Mouse (Mus musculus) olfactory bulb, adult 2 months (tissue): ENCODE data around the gene Arid5b. TPM values are rescaled to one million over a fixed set of nuclear protein-coding genes. Genes with fewer than 3 reads are reported as not detected.

Experiments used
- H3K27ac ChIP-seq: fragments of 200-500 bp; 2 replicates; pipeline ENCODE4 v1.5.1; 2012; ENCODE audit warnings: low read depth, low read length; ENCODE audit not compliant: insufficient read depth
- H3K4me1 ChIP-seq: fragments of 200-500 bp; 2 replicates; pipeline ENCODE4 v1.6.1; 2012; ENCODE audit warnings: low read length; ENCODE audit not compliant: control insufficient read depth, insufficient read depth
- H3K4me3 ChIP-seq: fragments of 200-500 bp; 2 replicates; pipeline ENCODE4 v1.5.1; 2012; ENCODE audit warnings: mild to moderate bottlenecking, low read depth, low read length, moderate library complexity; ENCODE audit not compliant: insufficient read depth
- CTCF ChIP-seq: fragments of 200-500 bp; IDR thresholded peaks from 2 replicates; pipeline ENCODE4 v1.5.1; 2012; ENCODE audit warnings: low read depth, mild to moderate bottlenecking, low read length, moderate library complexity; ENCODE audit not compliant: insufficient read depth
- POLR2A ChIP-seq: fragments of 200-500 bp; IDR thresholded peaks from 2 replicates; pipeline ENCODE4 v1.6.1; 2012; ENCODE audit warnings: mild to moderate bottlenecking, low read depth, low read length, moderate library complexity; ENCODE audit not compliant: insufficient read depth
- WGBS: fragments of 180-500 bp; shearing (Covaris S2); methylation state at CpG from one replicate; pipeline ENCODE4 v1.1.7; 2018; 5-methylcytosine and 5-hydroxymethylcytosine counted together
- polyA plus RNA-seq: library from polyadenylated mRNA; stranded (reverse); fragments of >200 nt; gene quantifications from 2 replicates; pipeline ENCODE4 v1.2.4, GENCODE M21; 2012; ENCODE audit warnings: low replicate concordance; ENCODE audit not compliant: missing spikeins, insufficient read depth, insufficient read length

Gene Arid5b
- polyA plus RNA-seq, 1 experiment = not detected

- no peak overlapping the region for H3K4me3 ChIP-seq
- H3K4me1 ChIP-seq = no peaks in the 10 kb centered on the region
- TF ChIP-seq POLR2A = no peak
- no peak for TF ChIP-seq CTCF
- H3K27ac ChIP-seq = no peak overlapping the region
- WGBS = 96% methylated on average over 5 of the region's 5 CpGs
These were observed 224.4 kb downstream of the Arid5b start for GRCm38 (mm10) chr10:68054131-68054530.

- TF ChIP-seq POLR2A (no peak), CTCF (no peak)
- Histone ChIP-seq H3K27ac (no peak overlapping the region), H3K4me3 (no peak overlapping the region), H3K4me1 (no peaks in the 10 kb centered on the region)
- 90% methylated on average over 8 of the region's 8 CpGs for WGBS
These were observed 226.2 kb downstream of the Arid5b start for GRCm38 (mm10) chr10:68052307-68052706.

- Histone ChIP-seq H3K4me3 (no peak overlapping the region), H3K4me1 (no peaks in the 10 kb centered on the region), H3K27ac (no peak overlapping the region)
- 89% methylated on average over 14 of the region's 14 CpGs for WGBS
- TF ChIP-seq CTCF = no peak
- no peak for TF ChIP-seq POLR2A
These were observed 227.1 kb downstream of the Arid5b start for GRCm38 (mm10) chr10:68051316-68051933.

- TF ChIP-seq CTCF = no peak
- TF ChIP-seq POLR2A = no peak
- Histone ChIP-seq H3K4me1 (no peaks in the 10 kb centered on the region), H3K27ac (no peak overlapping the region), H3K4me3 (no peak overlapping the region)
- 94% methylated on average over 13 of the region's 13 CpGs for WGBS
These were observed 227.7 kb downstream of the Arid5b start for GRCm38 (mm10) chr10:68050882-68051281.

GRCm38 (mm10) chr10:68048641-68049305 is 229.8 kb downstream of the Arid5b start:
- WGBS = 90% methylated on average over 8 of the region's 8 CpGs
- no peaks in the 10 kb centered on the region for H3K4me1 ChIP-seq
- no peak overlapping the region for H3K27ac ChIP-seq
- TF ChIP-seq CTCF = no peak
- H3K4me3 ChIP-seq = no peak overlapping the region

- Histone ChIP-seq H3K27ac (no peak overlapping the region), H3K4me1 (0 out of 2 replicates have a peak, but pooled peaks cover 5% of the 10 kb centered on the region), H3K4me3 (no peak overlapping the region)
- WGBS = 53% methylated on average over 8 of the region's 8 CpGs
- TF ChIP-seq CTCF (no peak), POLR2A (no peak)
These were observed 233.7 kb downstream of the Arid5b start for GRCm38 (mm10) chr10:68044864-68045263.

- H3K4me3 ChIP-seq = no peak overlapping the region
- WGBS = 70% methylated on average over 6 of the region's 6 CpGs
- TF ChIP-seq POLR2A (no peak), CTCF (no peak)
- H3K4me1 ChIP-seq = 0 out of 2 replicates have a peak, but pooled peaks cover 5% of the 10 kb centered on the region
- H3K27ac ChIP-seq = no peak overlapping the region
These were observed 234.6 kb downstream of the Arid5b start for GRCm38 (mm10) chr10:68043973-68044372.
